Mouse (Mus musculus): Measurements from ENCODE around the gene Mfng.

DNA sequence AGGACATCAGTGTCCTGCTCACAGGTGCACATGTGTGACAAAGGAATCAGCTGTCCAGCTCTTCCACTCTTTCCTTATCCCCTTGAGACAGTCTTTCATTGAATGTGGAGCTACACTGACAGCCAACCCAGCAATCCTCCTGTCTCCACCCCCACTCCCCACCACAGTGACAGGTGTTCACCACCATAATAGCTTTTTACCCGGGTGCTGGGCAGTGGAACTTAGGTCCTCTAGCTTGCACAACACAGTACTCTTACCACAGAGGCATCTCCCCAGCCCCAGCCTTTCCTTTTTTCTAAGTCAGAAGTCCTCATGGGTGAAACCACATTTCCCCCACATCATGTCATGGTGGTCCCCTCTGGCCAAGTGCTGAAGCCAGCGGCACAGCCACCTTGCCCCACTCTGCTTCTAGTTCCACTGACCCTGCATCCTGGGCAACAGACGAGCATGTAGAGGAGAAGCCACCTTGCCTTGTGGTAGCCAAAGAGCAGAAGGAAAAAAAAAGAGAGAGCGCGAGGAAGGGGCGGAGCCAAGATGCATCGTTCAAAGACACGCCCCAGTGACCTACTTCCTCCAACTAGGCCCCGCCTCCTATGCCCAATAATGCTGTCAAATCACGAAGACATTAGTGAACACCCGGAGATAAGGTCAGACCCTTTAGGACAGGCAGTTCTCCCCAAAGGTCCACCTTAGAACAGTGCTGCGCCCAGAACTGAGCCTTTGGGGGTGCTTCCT is 42.8 kb downstream of the Mfng start:
- TF ChIP-seq GATA1 (IDR thresholded peaks at IDR 0.05; ENCODE audit: borderline replicate concordance, low read length) (no peak), FLI1 (IDR thresholded peaks at IDR 0.05; ENCODE audit: low read length) (no peak)

All from megakaryocyte, embryonic 14.5 days (primary cell).